Mouse (Mus musculus) lung, postnatal 14 days (tissue): ENCODE data around the gene Gramd4.
"Not testable (repeated sequence)": the region's sequence is repeated elsewhere in the genome, so short reads cannot be mapped to it uniquely, and the experiment has no call there.

Source experiments
- DNase-seq: peaks from one replicate; pipeline ENCODE4 v3.0.0; 2021

Gene Gramd4

GRCm38 (mm10) chr15:86119186-86119585 lies 61.7 kb downstream of the Gramd4 start:
- no peak for DNase-seq

DNA sequence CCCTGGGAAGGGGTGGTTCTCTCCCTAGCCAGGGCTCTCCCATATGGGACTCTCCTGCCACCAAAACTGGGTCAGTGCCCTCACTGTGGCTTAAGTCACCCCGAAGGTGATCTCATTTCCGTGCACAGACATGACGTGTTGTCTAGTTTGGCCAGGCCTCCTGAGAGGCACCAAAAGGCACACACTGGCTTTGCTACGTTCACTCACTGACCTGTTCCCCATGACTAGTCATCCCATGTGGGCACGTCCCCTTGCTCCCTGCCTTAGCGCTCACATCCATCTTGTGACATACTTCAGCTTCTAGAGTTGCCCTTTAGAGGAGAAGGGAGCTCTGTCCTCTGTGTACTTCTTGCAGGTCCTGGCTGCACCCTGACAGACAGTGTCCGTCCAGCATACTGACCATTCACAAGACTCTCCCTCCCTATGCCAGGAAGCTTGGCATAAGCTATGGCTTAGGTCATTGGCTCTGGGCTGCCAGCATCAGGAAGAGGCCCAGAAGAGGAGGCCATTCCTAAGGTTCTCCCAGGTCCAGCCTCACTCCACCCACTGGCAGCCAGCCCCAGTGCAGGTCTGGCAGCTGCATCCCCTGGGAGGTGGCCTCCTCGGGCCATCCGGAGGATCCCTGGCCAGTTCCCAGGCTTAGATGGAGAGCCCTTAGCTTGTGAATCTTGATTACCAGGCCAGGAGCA lies 64.9 kb downstream of the Gramd4 start:
- no peak for DNase-seq

DNA sequence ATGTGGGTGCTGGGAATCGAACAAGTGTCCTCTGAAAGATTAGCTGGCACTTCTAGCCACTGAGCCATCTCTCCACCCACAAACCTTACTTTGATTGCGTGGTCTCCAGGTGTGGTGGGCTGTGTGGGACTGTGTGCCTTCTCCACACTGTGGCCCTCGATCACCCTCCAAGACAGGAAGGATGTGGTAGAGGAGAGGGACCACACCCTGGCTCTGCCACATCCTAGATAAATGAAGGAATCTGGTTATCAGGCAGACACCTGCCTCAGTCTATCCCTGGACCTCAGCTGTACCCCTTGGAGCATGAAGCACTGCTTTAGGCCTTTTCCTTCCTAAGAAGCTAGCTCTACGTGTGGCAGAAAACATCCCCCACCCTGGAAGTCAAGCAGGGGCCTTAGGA lies 65.9 kb downstream of the Gramd4 start:
- no peak for DNase-seq

DNA sequence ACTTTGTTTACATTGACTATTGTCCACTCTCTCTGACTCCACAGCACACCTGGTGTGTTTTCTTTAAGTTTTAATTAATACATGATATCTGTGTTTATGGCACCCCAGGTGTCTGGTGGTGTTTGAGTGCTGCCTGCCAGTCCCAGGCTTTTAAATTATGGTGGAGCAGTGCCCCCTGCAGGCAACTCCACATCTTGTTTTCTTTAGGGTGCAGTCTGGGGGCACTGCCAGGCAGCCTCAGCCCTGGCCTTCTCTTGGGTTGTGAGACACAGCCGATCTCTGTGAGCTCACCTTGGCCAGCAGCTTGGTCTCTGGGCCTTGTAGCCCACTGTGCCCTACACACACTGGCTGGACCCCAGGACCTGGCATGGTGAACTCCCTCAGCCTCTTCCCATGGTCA lies 66.9 kb downstream of the Gramd4 start:
- peak; percentile 86 for DNase-seq

DNA sequence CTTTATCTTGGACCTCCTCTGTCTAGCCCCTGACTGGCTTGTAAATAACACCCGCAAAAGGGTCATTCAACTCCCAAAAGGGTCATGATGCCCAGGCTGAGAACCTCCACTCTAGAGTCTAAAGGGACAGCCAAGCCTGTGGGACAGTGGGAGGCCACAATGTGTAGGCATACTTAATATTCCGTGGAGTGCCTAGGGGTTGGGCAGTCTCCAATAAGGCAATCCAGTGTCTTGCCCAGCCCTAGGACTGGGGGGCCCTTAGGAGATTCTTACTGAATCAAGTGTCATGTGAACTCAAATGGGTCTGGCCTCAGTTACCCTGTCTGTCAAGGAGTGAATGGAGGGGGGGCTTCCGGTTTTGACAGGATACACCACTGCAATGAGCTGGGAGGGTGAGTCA lies 71.5 kb downstream of the Gramd4 start:
- DNase-seq, result no peak

DNA sequence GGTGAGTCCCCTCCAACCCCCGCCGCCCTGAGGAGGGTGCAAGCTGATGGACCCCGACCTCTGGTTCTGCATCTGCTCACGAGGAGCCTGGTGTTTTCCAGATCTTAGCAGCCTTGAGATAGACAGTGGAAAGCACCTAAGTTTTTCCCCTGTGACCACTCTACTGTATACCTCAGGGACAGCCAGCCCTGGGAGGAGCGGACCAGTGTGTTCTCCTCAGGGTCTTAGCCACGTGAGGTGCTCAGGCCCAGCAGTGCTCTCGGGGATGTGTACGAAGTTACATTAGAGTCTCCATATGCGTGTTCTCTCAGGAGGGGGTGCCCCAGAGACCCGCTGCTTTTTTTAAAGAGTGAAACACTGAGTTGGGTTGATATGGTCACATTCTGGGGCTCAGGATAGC lies 73.2 kb downstream of the Gramd4 start:
- DNase-seq, result no peak

GRCm38 (mm10) chr15:86134941-86135783 lies 77.7 kb downstream of the Gramd4 start:
- peak; percentile 91 for DNase-seq

GRCm38 (mm10) chr15:86137638-86138037 lies 80.1 kb downstream of the Gramd4 start:
- DNase-seq, result peak; percentile 71

- DNase-seq, result peak; percentile 68
These were observed 82.8 kb downstream of the Gramd4 start for GRCm38 (mm10) chr15:86140323-86140722.

DNA sequence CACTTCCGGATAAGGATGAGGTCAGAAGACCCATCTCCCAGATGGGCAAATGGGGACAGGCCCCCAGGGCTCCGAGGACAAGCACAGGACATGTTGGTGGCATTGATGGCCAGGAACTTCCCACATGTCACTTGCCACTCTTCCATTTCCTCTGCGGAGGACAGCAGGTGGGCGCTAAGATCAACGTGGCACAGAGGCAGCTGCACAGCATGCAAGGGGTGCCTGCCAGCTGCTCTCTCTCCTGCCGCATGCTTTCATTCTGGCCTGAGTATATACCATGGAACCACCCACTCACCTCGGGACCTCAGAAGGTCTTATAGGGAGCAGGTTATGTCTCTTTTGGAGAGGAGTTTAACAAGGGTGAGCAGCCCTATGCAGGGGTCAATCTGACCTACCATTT lies 87.1 kb downstream of the Gramd4 start:
- DNase-seq, result no peak

- DNase-seq, result no peak
These were observed 87.6 kb downstream of the Gramd4 start for GRCm38 (mm10) chr15:86145046-86145445.

DNA sequence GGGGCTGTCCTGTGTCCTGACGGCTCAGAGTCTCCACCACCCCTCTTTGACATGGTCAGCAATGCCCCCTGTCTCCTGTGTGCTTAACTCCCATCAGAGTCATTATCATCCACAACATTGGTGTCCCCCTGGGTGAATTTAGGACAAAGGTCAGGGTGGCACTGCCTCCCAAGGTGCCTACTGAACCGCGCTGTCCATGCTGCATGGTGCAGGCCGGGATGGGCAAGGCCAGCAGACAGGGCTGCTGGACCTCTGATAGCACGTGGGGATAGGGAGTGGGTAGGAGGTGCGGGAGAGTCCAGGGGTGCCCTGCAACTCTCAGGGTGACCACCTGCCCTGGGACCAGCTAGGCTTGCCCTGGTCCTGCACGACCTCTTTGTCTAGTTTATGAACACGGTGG lies 89.4 kb downstream of the Gramd4 start:
- no peak for DNase-seq

DNA sequence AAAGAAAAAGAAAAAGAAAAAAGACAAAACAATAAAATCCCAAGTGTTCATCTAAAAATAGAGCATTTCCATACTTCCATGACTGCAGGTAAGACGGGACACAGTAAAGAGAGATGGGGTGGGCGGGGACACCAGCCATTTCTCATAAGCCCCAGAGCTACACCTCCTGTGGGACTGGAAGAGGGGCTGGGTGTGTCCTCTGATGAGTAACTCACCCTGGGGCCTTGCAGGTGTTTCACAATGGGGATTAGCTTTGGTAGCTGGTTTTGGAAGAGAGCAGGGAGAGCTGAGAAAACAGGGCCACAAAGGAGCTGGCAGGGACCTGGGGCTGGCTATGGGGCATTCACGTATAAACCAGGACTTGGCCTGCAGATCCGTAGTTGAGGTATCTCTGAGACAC lies 93.1 kb downstream of the Gramd4 start:
- no peak for DNase-seq

- DNase-seq, result no peak
These were observed 96.0 kb downstream of the Gramd4 start for GRCm38 (mm10) chr15:86153481-86153960.

GRCm38 (mm10) chr15:86156492-86156891 lies 99.0 kb downstream of the Gramd4 start:
- DNase-seq, result no peak

GRCm38 (mm10) chr15:86159093-86159492 lies 101.6 kb downstream of the Gramd4 start:
- no peak for DNase-seq

GRCm38 (mm10) chr15:86159719-86160118 lies 102.2 kb downstream of the Gramd4 start:
- no peak for DNase-seq

DNA sequence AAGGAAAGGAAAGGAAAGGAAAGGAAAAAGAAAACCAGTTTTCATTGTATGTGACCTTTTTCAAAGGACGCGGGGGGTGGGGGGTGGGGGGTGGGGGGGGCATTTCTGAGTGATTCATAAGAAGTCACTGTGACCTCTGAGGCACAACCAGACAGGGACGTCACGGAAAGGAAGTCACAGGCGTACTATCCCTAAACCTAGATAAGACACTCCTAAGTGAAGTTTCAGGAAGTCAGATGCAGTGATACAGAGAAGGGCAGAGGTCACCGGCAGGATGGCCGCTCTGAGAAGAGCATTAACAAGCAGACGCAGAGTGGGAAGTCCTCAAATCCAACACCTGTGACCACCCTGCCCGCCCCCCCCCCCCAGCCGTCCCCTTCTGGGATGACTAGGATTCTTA lies 103.4 kb downstream of the Gramd4 start:
- DNase-seq, result no peak

DNA sequence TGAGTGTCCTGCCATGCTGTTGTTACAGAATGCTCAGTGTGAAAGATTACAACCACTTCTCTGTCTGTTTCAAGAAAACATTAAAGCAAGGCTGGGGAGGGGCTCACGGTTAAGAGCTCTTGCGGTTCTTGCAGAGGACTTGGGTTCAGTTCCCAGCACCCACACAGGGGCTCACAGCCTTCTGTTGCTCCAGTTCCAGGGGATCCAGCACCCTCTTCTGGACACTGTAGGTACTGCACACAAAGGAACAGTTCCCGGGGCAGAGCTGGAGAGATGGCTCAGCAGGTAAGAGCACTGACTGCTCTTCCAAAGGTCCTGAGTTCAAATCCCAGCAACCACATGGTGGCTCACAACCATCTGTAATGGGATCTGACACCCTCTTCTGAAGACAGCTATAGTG lies 104.3 kb downstream of the Gramd4 start:
- DNase-seq, result not testable (repeated sequence)

- DNase-seq, result no peak
These were observed 107.3 kb downstream of the Gramd4 start for GRCm38 (mm10) chr15:86164718-86165345.

GRCm38 (mm10) chr15:86165811-86166590 lies 108.5 kb downstream of the Gramd4 start:
- no peak for DNase-seq

GRCm38 (mm10) chr15:86167032-86167655 lies 109.6 kb downstream of the Gramd4 start:
- no peak for DNase-seq
